Mouse (Mus musculus) midbrain, embryonic 15.5 days (tissue): ENCODE measurements around the gene Gpalpp1. TPM values are rescaled to one million over a fixed set of nuclear protein-coding genes. Genes with fewer than 3 reads are reported as not detected.

Experiments
- ATAC-seq: fragments of 200-750 bp; cut with Nextera tagmentation; replicated peaks from 2 replicates; pipeline ENCODE4 v1.8.0; 2017; ENCODE audit warnings: moderate TSS enrichment
- H3K27ac ChIP-seq: fragments of 300-500 bp; sonication (generic); 2 replicates; pipeline ENCODE4 v1.5.1; 2015; ENCODE audit warnings: mild to moderate bottlenecking, inconsistent platforms
- H3K27me3 ChIP-seq: fragments of 300-500 bp; sonication (generic); replicated peaks from 2 replicates; pipeline ENCODE4 v1.6.1; 2015; ENCODE audit warnings: inconsistent platforms
- H3K36me3 ChIP-seq: fragments of 300-500 bp; sonication (generic); replicated peaks from 2 replicates; pipeline ENCODE4 v1.6.1; 2015; ENCODE audit warnings: inconsistent platforms
- H3K4me1 ChIP-seq: fragments of 300-500 bp; sonication (generic); 2 replicates; pipeline ENCODE4 v1.6.1; 2015; ENCODE audit warnings: inconsistent platforms
- H3K4me2 ChIP-seq: fragments of 300-500 bp; sonication (generic); 2 replicates; pipeline ENCODE4 v1.6.1; 2015; ENCODE audit warnings: inconsistent platforms, mild to moderate bottlenecking, moderate library complexity
- H3K4me3 ChIP-seq: fragments of 300-500 bp; sonication (generic); 2 replicates; pipeline ENCODE4 v1.5.1; 2015; ENCODE audit warnings: mild to moderate bottlenecking, inconsistent platforms
- H3K9ac ChIP-seq: fragments of 300-500 bp; sonication (generic); 2 replicates; pipeline ENCODE4 v1.6.1; 2015; ENCODE audit warnings: mild to moderate bottlenecking, inconsistent platforms
- H3K9me3 ChIP-seq: fragments of 300-500 bp; sonication (generic); 2 replicates; pipeline ENCODE4 v1.6.1; 2016; ENCODE audit warnings: inconsistent platforms
- WGBS: fragments of 180-500 bp; shearing (Covaris S2); methylation state at CpG from one replicate; pipeline ENCODE4 v1.1.7; 2015; ENCODE audit warnings: mixed read lengths; 5-methylcytosine and 5-hydroxymethylcytosine counted together
- polyA plus RNA-seq: library from polyadenylated mRNA; unstranded; fragments of >200 nt; fragmentation: Nextera tagmentation; extraction: Ambion mirVana; gene quantifications from 2 replicates; pipeline ENCODE4 v1.2.1, GENCODE M21; 2015

The Gpalpp1 gene
- 13.9 TPM in 2 replicates for polyA plus RNA-seq

- H3K36me3 ChIP-seq, result peaks cover 12% of the 10 kb centered on the region; the same call in 1 of the 2 replicates
- under 1% methylated on average over 69 of the region's 69 CpGs for WGBS
- no peaks in the 10 kb centered on the region for H3K27me3 ChIP-seq
- peaks cover 30% of the 10 kb centered on the region for H3K4me1 ChIP-seq
- H3K9me3 ChIP-seq, result no peaks in the 10 kb centered on the region
- ATAC-seq, result peak; percentile 99
- H3K4me3 ChIP-seq, result peak within 1 kb of the TSS; percentile 79
- peak within 1 kb of the TSS; percentile 59 for H3K9ac ChIP-seq
- peak within 1 kb of the TSS; percentile 78 for H3K4me2 ChIP-seq
- peak within 1 kb of the TSS; percentile 89 for H3K27ac ChIP-seq
These were observed at the start of gene Gpalpp1, which contains the start of gene Nufip1 for GRCm38 (mm10) chr14:76110396-76111221. Gpalpp1 (minus strand) TSS chr14:76110760. Nufip1 (plus strand) TSS chr14:76110891.

DNA sequence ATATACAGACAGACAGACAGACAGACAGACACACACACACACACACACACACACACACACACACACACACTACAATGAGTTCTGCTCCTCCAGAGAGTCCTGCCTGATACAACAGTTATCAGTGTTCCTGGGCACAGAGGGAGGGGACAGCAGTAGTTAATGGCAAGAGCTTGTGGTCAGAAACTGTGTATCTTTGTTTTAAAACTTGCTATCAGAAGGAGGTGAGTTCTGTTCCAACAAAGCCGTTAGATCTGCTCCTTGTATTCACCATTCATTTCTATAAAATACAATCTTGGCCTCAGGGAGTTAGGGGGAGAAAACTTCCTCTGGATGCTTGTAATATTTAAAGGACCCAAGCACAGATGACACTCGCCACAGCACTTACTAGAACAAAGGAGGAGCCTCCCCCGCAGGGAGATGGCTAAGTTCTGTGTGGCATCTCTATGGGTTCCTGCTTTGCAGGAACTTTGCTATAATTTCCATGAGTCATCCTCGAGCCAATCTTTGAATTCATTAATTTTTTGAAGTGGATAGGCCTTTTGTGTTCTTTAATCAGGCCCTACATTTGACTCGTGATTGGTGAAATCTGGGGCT, 47.7 kb upstream of the Gpalpp1 start:
- Histone ChIP-seq H3K4me3 (no peak overlapping the region), H3K9ac (no peak overlapping the region), H3K4me2 (no peak overlapping the region), H3K27me3 (no peaks in the 10 kb centered on the region), H3K27ac (no peak overlapping the region), H3K4me1 (peaks cover 3% of the 10 kb centered on the region), H3K9me3 (no peaks in the 10 kb centered on the region), H3K36me3 (no peaks in the 10 kb centered on the region)
- 54% methylated on average over 5 of the region's 5 CpGs for WGBS
- ATAC-seq, result no peak

DNA sequence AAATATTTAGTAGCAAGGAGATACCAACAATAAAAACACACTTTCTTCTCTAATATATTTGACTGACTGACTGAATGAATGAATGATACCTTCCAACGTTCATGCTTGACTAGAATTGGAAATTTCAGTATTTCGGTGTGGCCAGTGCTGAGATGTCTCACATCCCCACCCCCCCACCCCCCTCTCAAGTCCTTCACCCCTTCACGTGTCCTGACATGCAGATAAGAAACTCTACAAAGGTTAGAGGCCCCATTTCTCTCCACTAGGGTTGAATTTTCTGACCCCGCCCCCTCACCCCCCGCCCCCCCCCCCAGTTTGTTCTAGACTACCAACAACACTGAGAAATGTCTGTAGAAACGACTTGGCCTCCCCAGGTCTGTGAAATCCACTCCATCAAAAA, 43.3 kb upstream of the Gpalpp1 start:
- H3K27ac ChIP-seq, result no peak overlapping the region; the same call in 1 of the 2 replicates
- no peaks in the 10 kb centered on the region for H3K9me3 ChIP-seq
- H3K9ac ChIP-seq, result no peak overlapping the region
- peak overlapping the region; percentile 66; the same call in 1 of the 2 replicates for H3K4me2 ChIP-seq
- 24% methylated on average over 6 of the region's 6 CpGs for WGBS
- H3K27me3 ChIP-seq, result no peaks in the 10 kb centered on the region
- no peaks in the 10 kb centered on the region for H3K36me3 ChIP-seq
- peak overlapping the region; percentile 67; the same call in 1 of the 2 replicates for H3K4me3 ChIP-seq
- ATAC-seq, result no peak
- peaks cover 16% of the 10 kb centered on the region for H3K4me1 ChIP-seq

- peak overlapping the region; percentile 66 for H3K4me2 ChIP-seq
- no peaks in the 10 kb centered on the region for H3K27me3 ChIP-seq
- H3K9ac ChIP-seq, result peak overlapping the region; percentile 33; the same call in 1 of the 2 replicates
- 2% methylated on average over 24 of the region's 24 CpGs for WGBS
- H3K36me3 ChIP-seq, result no peaks in the 10 kb centered on the region
- peak overlapping the region; percentile 67 for H3K4me3 ChIP-seq
- ATAC-seq, result peak; percentile 10; the same call in 1 of the 2 replicates
- peak overlapping the region; percentile 95 for H3K27ac ChIP-seq
- H3K4me1 ChIP-seq, result peaks cover 16% of the 10 kb centered on the region
- H3K9me3 ChIP-seq, result no peaks in the 10 kb centered on the region
These were observed 42.6 kb upstream of the Gpalpp1 start for GRCm38 (mm10) chr14:76153003-76153675.

- peak; percentile 95 for ATAC-seq
- Histone ChIP-seq H3K4me3 (peak overlapping the region; percentile 67), H3K4me2 (peak overlapping the region; percentile 66), H3K4me1 (peaks cover 16% of the 10 kb centered on the region), H3K27me3 (no peaks in the 10 kb centered on the region), H3K9ac (peak overlapping the region; percentile 81), H3K27ac (peak overlapping the region; percentile 95), H3K9me3 (no peaks in the 10 kb centered on the region), H3K36me3 (no peaks in the 10 kb centered on the region)
- under 1% methylated on average over 41 of the region's 41 CpGs for WGBS
These were observed 41.8 kb upstream of the Gpalpp1 start for GRCm38 (mm10) chr14:76152162-76153002.

DNA sequence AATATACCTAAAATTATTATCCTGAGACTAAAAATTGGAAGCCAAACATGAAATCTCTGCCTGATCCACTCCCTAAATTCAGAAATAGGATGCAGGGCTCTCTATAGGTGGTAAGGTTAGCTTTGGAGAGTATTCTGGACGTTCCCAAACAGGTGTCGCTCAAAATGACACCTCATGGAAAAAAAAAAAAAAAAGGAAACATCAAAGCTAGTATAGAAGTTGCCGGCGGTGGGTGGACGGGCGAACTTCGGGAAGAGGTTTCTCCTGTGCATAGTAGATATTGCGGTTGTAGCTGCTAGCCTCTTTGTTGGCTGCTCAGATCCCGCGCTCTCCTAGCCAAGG, 41.2 kb upstream of the Gpalpp1 start:
- H3K4me1 ChIP-seq, result peaks cover 16% of the 10 kb centered on the region
- H3K36me3 ChIP-seq, result no peaks in the 10 kb centered on the region
- peak overlapping the region; percentile 95 for H3K27ac ChIP-seq
- no peaks in the 10 kb centered on the region for H3K9me3 ChIP-seq
- peak overlapping the region; percentile 66 for H3K4me2 ChIP-seq
- peak overlapping the region; percentile 81 for H3K9ac ChIP-seq
- H3K27me3 ChIP-seq, result no peaks in the 10 kb centered on the region
- 2% methylated on average over 10 of the region's 10 CpGs for WGBS
- ATAC-seq, result no peak
- H3K4me3 ChIP-seq, result peak overlapping the region; percentile 67

GRCm38 (mm10) chr14:76151011-76151410, 40.5 kb upstream of the Gpalpp1 start:
- Histone ChIP-seq H3K4me2 (no peak overlapping the region), H3K4me3 (no peak overlapping the region)
- WGBS, result 72% methylated on average over 2 of the region's 2 CpGs

GRCm38 (mm10) chr14:76150499-76150898, 39.9 kb upstream of the Gpalpp1 start:
- H3K27ac ChIP-seq, result no peak overlapping the region
- no peaks in the 10 kb centered on the region for H3K9me3 ChIP-seq
- H3K36me3 ChIP-seq, result no peaks in the 10 kb centered on the region
- 76% methylated on average over 11 of the region's 11 CpGs for WGBS
- no peak overlapping the region for H3K9ac ChIP-seq
- H3K4me1 ChIP-seq, result peaks cover 16% of the 10 kb centered on the region
- ATAC-seq, result no peak
- H3K4me3 ChIP-seq, result no peak overlapping the region
- H3K4me2 ChIP-seq, result no peak overlapping the region
- no peaks in the 10 kb centered on the region for H3K27me3 ChIP-seq

More at GRCm38 (mm10) chr14:76151011-76151410, 40.5 kb upstream of the Gpalpp1 start:
- H3K4me1 ChIP-seq, result peaks cover 16% of the 10 kb centered on the region
- no peaks in the 10 kb centered on the region for H3K27me3 ChIP-seq
- no peak overlapping the region for H3K27ac ChIP-seq
- H3K36me3 ChIP-seq, result no peaks in the 10 kb centered on the region
- H3K9ac ChIP-seq, result no peak overlapping the region
- H3K9me3 ChIP-seq, result no peaks in the 10 kb centered on the region
- ATAC-seq, result no peak

DNA sequence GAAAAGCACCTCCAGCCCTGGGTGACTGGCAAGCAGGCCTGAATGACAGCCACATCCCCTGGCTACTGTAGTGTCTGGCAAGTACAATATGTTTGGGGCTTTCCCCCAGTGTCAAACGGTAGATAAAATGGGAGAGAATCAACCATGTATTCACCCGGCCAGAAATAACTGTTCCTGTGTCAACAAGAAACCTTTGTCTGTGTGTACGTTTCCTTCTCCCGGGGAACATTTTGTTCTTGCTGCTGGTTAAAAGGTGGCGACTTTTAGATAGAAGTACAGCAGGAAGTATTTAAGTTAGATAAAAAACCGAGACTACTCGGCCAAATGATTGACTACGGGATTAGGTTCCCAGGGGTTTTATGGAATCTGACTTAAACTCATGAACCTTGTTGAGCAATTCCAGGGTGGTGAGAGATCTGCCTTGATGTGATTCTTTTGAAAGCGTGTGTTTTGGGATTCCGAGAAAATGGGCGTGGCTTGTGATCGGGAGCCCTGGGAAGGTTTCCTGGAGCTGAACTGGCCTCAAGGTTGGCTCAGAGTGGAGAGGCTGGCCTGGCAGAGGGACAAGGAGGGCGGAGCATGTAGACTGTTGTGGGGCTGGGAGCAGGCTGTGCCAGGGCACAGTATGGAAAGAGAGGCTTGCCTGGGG, 39.1 kb upstream of the Gpalpp1 start:
- Histone ChIP-seq H3K4me1 (peaks cover 16% of the 10 kb centered on the region), H3K4me2 (peak overlapping the region; percentile 17; the same call in 1 of the 2 replicates), H3K27me3 (no peaks in the 10 kb centered on the region), H3K9me3 (no peaks in the 10 kb centered on the region), H3K27ac (no peak overlapping the region), H3K36me3 (no peaks in the 10 kb centered on the region), H3K4me3 (no peak overlapping the region), H3K9ac (no peak overlapping the region)
- WGBS, result 45% methylated on average over 13 of the region's 13 CpGs
- ATAC-seq, result no peak

DNA sequence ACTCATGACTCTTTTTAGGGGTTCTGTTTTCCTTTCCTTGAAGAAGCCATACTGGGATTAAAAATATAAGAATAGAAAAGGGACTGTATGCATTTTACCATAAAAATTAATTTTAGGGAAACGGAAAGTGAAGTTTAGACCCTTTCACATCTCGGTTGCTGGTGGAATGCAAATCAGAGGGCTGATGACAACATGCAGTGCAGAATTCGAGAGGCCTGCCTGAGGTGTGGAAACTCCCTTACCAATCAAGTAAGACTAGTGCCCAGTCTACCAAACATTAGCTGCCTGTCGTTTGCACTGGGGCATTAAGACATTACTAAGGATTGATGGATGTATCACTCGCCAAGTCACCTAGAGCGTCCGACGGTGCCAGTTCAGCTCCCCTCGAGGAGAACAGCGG, 37.7 kb upstream of the Gpalpp1 start:
- 89% methylated on average over 10 of the region's 10 CpGs for WGBS
- Histone ChIP-seq H3K9ac (no peak overlapping the region), H3K4me3 (no peak overlapping the region), H3K27me3 (no peaks in the 10 kb centered on the region), H3K4me2 (no peak overlapping the region), H3K9me3 (no peaks in the 10 kb centered on the region), H3K27ac (no peak overlapping the region), H3K4me1 (peaks cover 13% of the 10 kb centered on the region), H3K36me3 (no peaks in the 10 kb centered on the region)
- ATAC-seq, result no peak

- H3K36me3 ChIP-seq, result no peaks in the 10 kb centered on the region
- no peak for ATAC-seq
- no peak overlapping the region for H3K4me3 ChIP-seq
- no peak overlapping the region for H3K9ac ChIP-seq
- no peaks in the 10 kb centered on the region for H3K27me3 ChIP-seq
- H3K27ac ChIP-seq, result no peak overlapping the region
- H3K9me3 ChIP-seq, result no peaks in the 10 kb centered on the region
- peaks cover 7% of the 10 kb centered on the region for H3K4me1 ChIP-seq
- 88% methylated on average over 6 of the region's 6 CpGs for WGBS
- H3K4me2 ChIP-seq, result no peak overlapping the region
These were observed 36.5 kb upstream of the Gpalpp1 start for GRCm38 (mm10) chr14:76147061-76147460.
